Mouse (Mus musculus): ENCODE data around the gene Mast1.

Gene Mast1

DNA sequence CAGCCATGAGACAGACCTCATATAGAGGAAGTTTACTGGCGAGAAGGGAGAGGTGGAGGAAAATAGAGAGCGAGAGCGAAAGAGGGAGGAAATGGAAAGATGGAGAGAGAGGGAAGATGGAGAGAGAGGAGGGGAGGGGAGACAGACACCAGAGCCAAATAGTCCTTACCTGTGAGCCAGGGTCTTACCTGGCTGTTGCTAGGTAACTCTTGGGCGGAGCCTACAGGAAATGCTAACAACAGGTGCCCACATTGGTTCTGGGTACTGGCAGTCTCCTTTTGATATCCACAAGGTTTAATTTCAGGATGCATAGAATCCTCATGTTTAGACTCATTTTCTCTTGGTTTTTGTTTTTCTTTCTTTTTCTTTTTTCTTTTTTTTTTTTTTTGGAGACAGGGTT is 64.1 kb downstream of the Mast1 start:
- no peak for DNase-seq (ENCODE audit: low read depth, low spot score)

DNA sequence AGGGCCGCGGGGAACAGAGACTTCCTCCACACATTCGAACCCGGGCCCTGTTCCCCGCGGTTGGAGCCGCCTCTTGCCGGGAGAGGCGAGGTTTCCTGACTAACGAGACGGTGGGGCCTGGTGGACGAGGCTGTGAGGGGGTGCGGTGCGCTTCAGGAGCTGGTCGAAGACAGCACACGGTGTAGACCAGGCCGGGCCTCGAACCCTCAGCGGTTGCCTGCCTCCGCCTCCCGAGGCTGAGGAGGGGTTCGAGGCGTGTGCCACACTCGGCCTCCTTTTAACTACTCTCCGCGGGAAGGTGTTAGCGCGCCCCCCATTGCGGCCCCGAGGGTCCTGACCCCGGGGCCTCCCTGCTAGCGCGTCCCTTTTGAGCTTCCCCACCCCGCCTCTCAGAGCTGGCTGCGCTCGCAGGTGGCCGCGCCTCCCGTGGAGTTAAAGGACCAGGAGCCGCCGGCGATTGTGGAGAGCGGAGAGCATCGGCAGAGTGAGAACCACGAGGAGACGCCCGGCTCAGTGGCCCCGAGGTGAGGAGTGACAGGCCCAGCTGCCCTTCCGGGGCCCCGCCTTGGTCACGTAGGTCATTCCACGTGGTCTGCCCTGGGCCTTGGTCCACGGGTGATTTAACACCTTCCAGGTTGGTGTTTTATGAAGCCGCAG is 64.7 kb downstream of the Mast1 start:
- DNase-seq (ENCODE audit: low read depth, low spot score) = no peak

DNA sequence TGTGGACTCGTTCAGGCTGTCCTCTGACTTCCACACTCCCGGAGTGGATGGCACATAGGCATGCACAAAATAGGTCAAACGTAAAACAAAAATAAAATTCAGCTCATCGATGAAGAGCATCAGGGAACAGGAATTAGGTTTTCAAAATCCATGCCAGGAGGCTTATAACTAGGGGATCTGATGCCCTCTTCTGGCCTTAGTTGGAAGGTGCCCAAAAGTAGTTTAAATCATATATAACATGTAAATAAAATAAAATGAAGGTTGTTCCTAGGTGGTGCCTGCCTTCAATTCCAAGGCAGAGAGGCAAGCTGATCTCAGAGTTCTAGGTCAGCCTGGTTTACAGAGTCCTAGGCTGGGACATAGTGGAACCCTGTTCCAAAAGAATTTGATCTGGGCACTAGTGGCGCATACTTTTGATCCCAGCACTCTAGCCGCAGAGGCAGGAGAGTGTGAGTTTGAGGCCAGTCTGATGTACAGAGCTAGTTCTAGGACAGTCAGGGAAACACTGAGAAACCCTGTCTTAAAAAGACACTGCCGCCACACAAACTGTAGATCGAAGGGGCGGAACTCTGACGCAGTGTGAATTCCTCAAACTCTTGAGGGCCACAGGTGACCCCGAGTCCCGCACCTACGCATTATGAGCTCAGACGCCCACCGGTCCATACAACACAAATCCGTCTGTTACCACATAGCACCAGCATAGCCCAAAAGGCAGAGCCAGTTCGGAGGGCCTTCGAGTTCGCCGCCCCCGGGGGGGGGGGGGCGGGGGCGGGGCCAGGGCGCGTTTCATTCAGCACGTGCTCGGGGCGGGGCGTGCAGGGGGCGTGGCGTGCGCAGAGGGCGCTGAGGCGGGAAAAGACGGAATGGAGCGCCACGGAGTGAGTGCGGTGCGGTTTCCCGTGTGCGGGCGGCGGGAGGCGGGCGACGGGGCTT is 65.5 kb downstream of the Mast1 start, which contains the start of gene Syce2:
Syce2 (plus strand) TSS at position 736 of the 933 bp plus-strand sequence.
- DNase-seq (ENCODE audit: low read depth, low spot score) = peak; percentile 59
